Mouse (Mus musculus) lung, embryonic 15.5 days (tissue): ENCODE results near the gene Aven. TPM values are rescaled to one million over a fixed set of nuclear protein-coding genes. Genes with fewer than 3 reads are reported as not detected.

Experiments
- ATAC-seq: fragments of 200-750 bp; cut with Nextera tagmentation; 2 replicates; pipeline ENCODE4 v1.8.0; 2017; ENCODE audit warnings: moderate number of reproducible peaks, borderline replicate concordance; ENCODE audit not compliant: low FRiP score, low TSS enrichment; ENCODE audit errors: extremely low read depth
- H3K27ac ChIP-seq: fragments of 300-500 bp; sonication (generic); 2 replicates; pipeline ENCODE4 v1.5.1; 2015; ENCODE audit warnings: moderate library complexity, mild to moderate bottlenecking, inconsistent platforms
- H3K27me3 ChIP-seq: fragments of 300-500 bp; sonication (generic); 2 replicates; pipeline ENCODE4 v1.6.1; 2015; ENCODE audit warnings: inconsistent platforms
- H3K36me3 ChIP-seq: fragments of 300-500 bp; sonication (generic); 2 replicates; pipeline ENCODE4 v1.6.1; 2015; ENCODE audit warnings: inconsistent platforms
- H3K4me1 ChIP-seq: fragments of 300-500 bp; sonication (generic); 2 replicates; pipeline ENCODE4 v1.6.1; 2015; ENCODE audit warnings: inconsistent platforms
- H3K4me2 ChIP-seq: fragments of 300-500 bp; sonication (generic); 2 replicates; pipeline ENCODE4 v1.6.1; 2015; ENCODE audit warnings: inconsistent platforms, mild to moderate bottlenecking, moderate library complexity
- H3K4me3 ChIP-seq: fragments of 300-500 bp; sonication (generic); 2 replicates; pipeline ENCODE4 v1.5.1; 2015; ENCODE audit warnings: mild to moderate bottlenecking, inconsistent platforms
- H3K9ac ChIP-seq: fragments of 300-500 bp; sonication (generic); 2 replicates; pipeline ENCODE4 v1.6.1; 2015; ENCODE audit warnings: inconsistent platforms
- H3K9me3 ChIP-seq: fragments of 300-500 bp; sonication (generic); 2 replicates; pipeline ENCODE4 v1.6.1; 2016; ENCODE audit warnings: inconsistent platforms
- WGBS: fragments of 180-500 bp; shearing (Covaris S2); methylation state at CpG from one replicate; pipeline ENCODE4 v1.1.7; 2015; 5-methylcytosine and 5-hydroxymethylcytosine counted together
- polyA plus RNA-seq: library from polyadenylated mRNA; unstranded; fragments of >200 nt; fragmentation: Nextera tagmentation; extraction: Ambion mirVana; gene quantifications from 2 replicates; pipeline ENCODE4 v1.2.1, GENCODE M21; 2015

Gene Aven
- polyA plus RNA-seq, 1 experiment from 2014 or later, result 6.4 TPM

GRCm38 (mm10) chr2:112492431-112492855 lies 321 bp upstream of the Aven start:
- Histone ChIP-seq H3K27ac (peak overlapping the region; percentile 99), H3K4me1 (peaks cover 15% of the 10 kb centered on the region), H3K27me3 (no peaks in the 10 kb centered on the region), H3K4me2 (peak overlapping the region; percentile 72), H3K9ac (peak overlapping the region; percentile 96), H3K36me3 (no peaks in the 10 kb centered on the region), H3K4me3 (peak overlapping the region; percentile 77), H3K9me3 (no peaks in the 10 kb centered on the region)
- peak; percentile 11; the same call in 1 of the 2 replicates for ATAC-seq
- WGBS, result 9% methylated on average over 9 of the region's 9 CpGs

GRCm38 (mm10) chr2:112493539-112494260 lies 936 bp downstream of the Aven start:
- H3K27me3 ChIP-seq, result no peaks in the 10 kb centered on the region
- no peaks in the 10 kb centered on the region for H3K9me3 ChIP-seq
- 36% methylated on average over 11 of the region's 11 CpGs for WGBS
- H3K4me3 ChIP-seq, result peak overlapping the region; percentile 77
- peak overlapping the region; percentile 72 for H3K4me2 ChIP-seq
- H3K9ac ChIP-seq, result peak overlapping the region; percentile 96
- peaks cover 15% of the 10 kb centered on the region for H3K4me1 ChIP-seq
- ATAC-seq, result no peak
- peak overlapping the region; percentile 99 for H3K27ac ChIP-seq
- H3K36me3 ChIP-seq, result no peaks in the 10 kb centered on the region

DNA sequence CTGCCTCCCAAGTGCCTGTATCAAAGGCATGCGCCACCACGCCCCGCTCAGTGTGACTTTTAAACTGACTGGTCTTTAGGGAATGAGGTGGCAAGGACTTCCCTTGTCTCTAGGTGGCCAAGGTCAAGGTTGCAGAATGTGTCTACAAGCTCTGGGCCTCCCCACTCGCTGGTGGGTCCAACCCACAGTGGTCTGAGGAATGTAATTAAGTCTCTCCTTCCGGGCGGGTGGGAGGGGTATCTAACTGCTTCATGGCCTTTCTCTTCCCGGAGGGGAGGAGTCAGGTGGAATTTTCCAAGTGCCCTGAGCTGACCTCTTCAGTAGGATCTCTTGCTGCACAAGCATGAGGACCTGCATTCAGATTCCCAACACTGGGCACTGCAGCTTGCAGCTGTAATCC lies 5.1 kb downstream of the Aven start:
- Histone ChIP-seq H3K4me2 (no peak overlapping the region), H3K4me3 (no peak overlapping the region), H3K9me3 (no peaks in the 10 kb centered on the region), H3K27me3 (no peaks in the 10 kb centered on the region), H3K9ac (no peak overlapping the region), H3K4me1 (peaks cover 7% of the 10 kb centered on the region; the same call in 1 of the 2 replicates), H3K27ac (no peak overlapping the region), H3K36me3 (no peaks in the 10 kb centered on the region)
- ATAC-seq, result no peak
- 69% methylated on average over 7 of the region's 7 CpGs for WGBS

DNA sequence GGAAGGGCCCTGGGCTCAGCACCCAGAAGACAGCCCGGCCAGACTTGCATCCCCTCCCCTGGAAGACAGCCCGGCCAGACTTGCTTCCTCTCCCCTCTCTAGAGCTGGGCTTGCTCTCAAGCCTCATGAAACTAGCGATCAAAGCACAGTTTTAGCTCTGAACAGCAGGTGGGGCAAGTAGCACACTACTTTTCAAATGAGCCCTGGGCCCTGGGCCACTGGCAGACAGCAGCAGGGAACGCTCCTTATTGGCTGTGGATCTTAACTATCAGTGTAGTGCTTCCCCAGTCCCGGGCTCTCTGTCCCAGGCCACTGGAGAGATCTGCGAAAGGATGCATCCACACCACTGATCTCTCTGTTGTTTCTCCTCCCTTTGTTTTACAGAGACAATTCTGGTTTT lies 8.4 kb downstream of the Aven start:
- no peak overlapping the region for H3K9ac ChIP-seq
- no peaks in the 10 kb centered on the region for H3K36me3 ChIP-seq
- ATAC-seq, result peak; percentile 91
- no peak overlapping the region for H3K27ac ChIP-seq
- WGBS, result under 1% methylated on average over 6 of the region's 6 CpGs
- no peak overlapping the region for H3K4me2 ChIP-seq
- H3K27me3 ChIP-seq, result no peaks in the 10 kb centered on the region
- no peak overlapping the region for H3K4me3 ChIP-seq
- H3K4me1 ChIP-seq, result peaks cover 4% of the 10 kb centered on the region; the same call in 1 of the 2 replicates
- H3K9me3 ChIP-seq, result no peaks in the 10 kb centered on the region

DNA sequence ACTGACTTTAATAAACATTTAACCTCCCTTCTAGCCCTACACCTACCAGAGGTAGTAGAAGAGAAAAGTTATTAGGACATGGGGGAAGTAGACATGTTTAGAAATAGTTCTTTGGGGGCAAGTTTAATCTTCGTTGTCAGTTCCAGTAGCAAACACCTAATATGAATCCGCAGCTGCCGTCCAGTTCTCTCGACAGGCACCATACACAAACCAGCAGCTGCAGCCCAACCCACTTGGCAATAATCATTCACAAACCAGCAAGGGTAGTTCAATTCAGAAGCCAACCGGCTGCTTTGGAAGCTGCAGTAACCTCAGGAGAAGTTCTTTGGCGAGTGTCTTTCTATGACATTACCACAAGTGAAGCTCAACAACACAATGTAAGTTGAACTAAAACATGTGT lies 11.2 kb downstream of the Aven start:
- Histone ChIP-seq H3K4me1 (peaks cover 4% of the 10 kb centered on the region; the same call in 1 of the 2 replicates), H3K27me3 (no peaks in the 10 kb centered on the region), H3K9me3 (no peaks in the 10 kb centered on the region), H3K27ac (no peak overlapping the region), H3K4me2 (no peak overlapping the region), H3K9ac (no peak overlapping the region), H3K36me3 (no peaks in the 10 kb centered on the region), H3K4me3 (no peak overlapping the region)
- no peak for ATAC-seq
- 46% methylated on average over 6 of the region's 6 CpGs for WGBS

GRCm38 (mm10) chr2:112506841-112507435 lies 14.2 kb downstream of the Aven start:
- no peaks in the 10 kb centered on the region for H3K9me3 ChIP-seq
- H3K4me2 ChIP-seq, result no peak overlapping the region
- no peaks in the 10 kb centered on the region for H3K36me3 ChIP-seq
- no peak for ATAC-seq
- no peaks in the 10 kb centered on the region for H3K27me3 ChIP-seq
- H3K4me1 ChIP-seq, result no peaks in the 10 kb centered on the region
- H3K27ac ChIP-seq, result no peak overlapping the region
- H3K4me3 ChIP-seq, result no peak overlapping the region
- no peak overlapping the region for H3K9ac ChIP-seq
- WGBS, result 67% methylated on average over 5 of the region's 5 CpGs

DNA sequence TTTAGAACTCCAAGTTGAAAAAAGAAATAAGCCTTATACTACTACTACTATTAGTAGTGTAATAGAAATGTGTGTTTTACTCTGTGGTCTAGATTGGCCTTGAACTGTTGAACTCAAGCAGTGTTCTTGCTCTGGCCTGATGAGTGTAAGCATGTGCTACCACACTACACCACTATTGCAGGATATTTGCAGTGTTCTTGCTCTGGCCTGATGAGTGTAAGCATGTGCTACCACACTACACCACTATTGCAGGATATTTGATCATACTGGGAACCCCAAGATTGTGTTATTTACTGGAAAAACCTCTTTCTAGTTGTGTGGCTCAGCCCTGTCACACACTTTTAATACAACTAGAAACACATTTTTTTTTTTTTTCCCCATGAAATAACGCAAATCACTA lies 14.7 kb downstream of the Aven start:
- H3K4me3 ChIP-seq, result no peak overlapping the region
- H3K27me3 ChIP-seq, result no peaks in the 10 kb centered on the region
- H3K9me3 ChIP-seq, result no peaks in the 10 kb centered on the region
- no peaks in the 10 kb centered on the region for H3K36me3 ChIP-seq
- H3K27ac ChIP-seq, result no peak overlapping the region
- 83% methylated on average over 1 of the region's 1 CpGs for WGBS
- no peak overlapping the region for H3K9ac ChIP-seq
- no peaks in the 10 kb centered on the region for H3K4me1 ChIP-seq
- no peak overlapping the region for H3K4me2 ChIP-seq
- no peak for ATAC-seq

GRCm38 (mm10) chr2:112510140-112510539 lies 17.4 kb downstream of the Aven start:
- 75% methylated on average over 4 of the region's 4 CpGs for WGBS
- Histone ChIP-seq H3K9me3 (no peaks in the 10 kb centered on the region), H3K4me3 (no peak overlapping the region), H3K27ac (no peak overlapping the region), H3K36me3 (no peaks in the 10 kb centered on the region), H3K4me2 (no peak overlapping the region), H3K9ac (no peak overlapping the region), H3K4me1 (no peaks in the 10 kb centered on the region), H3K27me3 (no peaks in the 10 kb centered on the region)
- no peak for ATAC-seq

DNA sequence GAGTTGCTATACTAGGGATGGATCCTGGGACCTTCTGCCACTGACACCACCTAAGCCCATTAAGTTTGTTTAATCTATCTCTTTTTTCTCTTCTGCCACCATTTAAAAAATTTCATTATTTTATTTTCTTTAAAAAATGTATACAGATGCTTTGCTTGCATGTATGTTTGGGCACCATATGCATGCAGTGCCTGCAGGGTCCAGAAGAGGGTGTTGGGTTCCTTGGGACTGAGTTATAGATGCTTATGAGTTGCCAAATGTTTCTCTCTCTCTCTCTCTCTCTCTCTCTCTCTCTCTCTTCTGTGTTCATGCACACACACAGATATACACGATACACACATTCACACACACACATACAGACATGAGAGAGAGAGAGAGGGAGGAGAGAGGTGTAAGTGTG lies 20.3 kb downstream of the Aven start:
- Histone ChIP-seq H3K4me1 (no peaks in the 10 kb centered on the region), H3K9ac (no peak overlapping the region), H3K27ac (no peak overlapping the region), H3K4me3 (no peak overlapping the region), H3K4me2 (no peak overlapping the region), H3K27me3 (no peaks in the 10 kb centered on the region), H3K9me3 (no peaks in the 10 kb centered on the region), H3K36me3 (no peaks in the 10 kb centered on the region)
- WGBS, result 90% methylated on average over 1 of the region's 1 CpGs
- ATAC-seq, result no peak

DNA sequence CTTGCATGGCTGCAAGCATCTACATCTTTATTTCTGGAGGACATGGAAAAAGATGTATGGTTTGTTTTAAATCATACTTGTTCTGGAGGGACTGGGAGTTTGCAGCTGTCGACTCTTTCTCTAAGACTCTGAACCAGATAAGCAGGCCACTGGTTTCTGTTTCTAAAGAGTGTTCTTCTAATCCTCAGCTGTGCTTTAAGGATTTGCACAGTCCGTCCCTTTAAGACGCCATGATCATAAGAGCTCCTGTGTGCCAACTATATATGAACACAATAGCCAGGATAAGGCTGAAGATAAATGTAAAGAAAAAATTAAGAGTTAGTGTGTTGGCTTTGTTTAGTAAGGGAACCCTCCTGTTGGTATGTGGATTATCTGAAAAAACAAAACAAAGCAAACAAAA lies 24.0 kb downstream of the Aven start:
- no peaks in the 10 kb centered on the region for H3K4me1 ChIP-seq
- no peak overlapping the region for H3K9ac ChIP-seq
- no peak for ATAC-seq
- 80% methylated on average over 3 of the region's 3 CpGs for WGBS
- no peaks in the 10 kb centered on the region for H3K9me3 ChIP-seq
- no peaks in the 10 kb centered on the region for H3K27me3 ChIP-seq
- H3K4me2 ChIP-seq, result no peak overlapping the region
- no peak overlapping the region for H3K27ac ChIP-seq
- no peaks in the 10 kb centered on the region for H3K36me3 ChIP-seq
- H3K4me3 ChIP-seq, result no peak overlapping the region

DNA sequence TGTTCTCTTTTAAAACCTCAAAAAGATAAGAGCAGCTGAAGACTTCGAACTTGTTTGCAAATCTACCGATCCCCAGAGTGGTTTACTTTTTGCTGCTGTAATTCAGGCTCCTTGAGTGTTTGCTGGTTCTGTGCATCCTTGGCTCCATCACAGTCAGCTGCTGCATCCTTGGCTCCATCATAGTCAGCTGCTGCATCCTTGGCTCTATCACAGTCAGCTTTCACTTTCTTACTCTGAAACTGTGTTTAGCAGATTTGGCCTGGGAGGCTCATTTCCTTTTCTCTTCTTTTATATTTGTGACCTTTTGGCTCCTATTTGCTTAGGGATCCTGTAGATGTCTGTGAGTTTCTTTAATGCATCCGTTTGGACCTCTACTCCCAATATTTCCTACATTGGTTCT lies 24.5 kb downstream of the Aven start:
- no peak for ATAC-seq
- WGBS, result 73% methylated on average over 3 of the region's 3 CpGs
- Histone ChIP-seq H3K4me2 (no peak overlapping the region), H3K4me3 (no peak overlapping the region), H3K36me3 (no peaks in the 10 kb centered on the region), H3K27me3 (no peaks in the 10 kb centered on the region), H3K27ac (no peak overlapping the region), H3K9ac (no peak overlapping the region), H3K9me3 (no peaks in the 10 kb centered on the region), H3K4me1 (no peaks in the 10 kb centered on the region)

DNA sequence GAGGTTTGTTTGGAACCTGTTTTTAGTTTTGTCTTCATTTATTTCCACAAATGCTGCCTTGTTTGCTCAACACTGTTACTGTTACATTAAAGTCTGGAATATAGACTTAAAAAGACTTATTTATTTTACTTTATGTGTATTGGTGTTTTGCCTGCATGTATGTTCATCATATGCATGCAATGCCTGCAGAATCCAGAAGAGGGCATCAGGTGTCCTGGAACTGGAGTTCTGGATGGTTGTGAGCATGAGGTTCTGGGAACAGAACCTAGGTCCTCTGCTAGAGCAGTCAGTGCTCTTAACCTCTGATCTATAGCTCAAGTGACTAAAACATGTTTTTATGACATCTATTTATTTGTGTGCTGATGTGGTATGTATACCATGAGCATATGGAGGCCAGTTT lies 25.8 kb downstream of the Aven start:
- Histone ChIP-seq H3K4me1 (no peaks in the 10 kb centered on the region), H3K4me2 (no peak overlapping the region), H3K27me3 (no peaks in the 10 kb centered on the region), H3K36me3 (no peaks in the 10 kb centered on the region), H3K4me3 (no peak overlapping the region), H3K9me3 (no peaks in the 10 kb centered on the region), H3K9ac (no peak overlapping the region), H3K27ac (no peak overlapping the region)
- no peak for ATAC-seq
